In genomic region chr5:4193247-4193628, GRCm38 (mm10) we compare ENCODE assay signal across 7 mouse cellular contexts. TPM values are rescaled to one million over a fixed set of nuclear protein-coding genes. Genes with fewer than 3 reads are reported as not detected.
A peak's percentile ranks its signal among the peaks of the same experiment; 100 is the strongest.
DNase-seq lines count a peak whose midpoint lies in the region; ATAC-seq and TF ChIP-seq lines count a peak whose summit lies in the region.

No protein-coding gene starts in this region.

- H3K4me2 ChIP-seq in lung, postnatal 0 days (replicated peaks; ENCODE audit: low read depth, low read length) = peak overlapping the region; percentile 73
- H3K4me2 ChIP-seq in forebrain, embryonic 13.5 days = peak overlapping the region; percentile 72
- H3K4me2 ChIP-seq in liver, embryonic 11.5 days = peak overlapping the region; percentile 60
- peak overlapping the region; percentile 70 for H3K4me2 ChIP-seq in stomach, postnatal 0 days (replicated peaks; ENCODE audit: low read depth)

- H3K9ac ChIP-seq in lung, postnatal 0 days (replicated peaks; ENCODE audit: low read depth) = no peak overlapping the region
- no peak overlapping the region for H3K9ac ChIP-seq in forebrain, embryonic 13.5 days
- H3K9ac ChIP-seq in liver, embryonic 11.5 days (ENCODE audit: low read depth, low read length) = no peak overlapping the region
- no peak overlapping the region for H3K9ac ChIP-seq in stomach, postnatal 0 days (ENCODE audit: low read length)

- H3K9me3 ChIP-seq in lung, postnatal 0 days (ENCODE audit: low read length) = no peaks in the 10 kb centered on the region
- H3K9me3 ChIP-seq in forebrain, embryonic 13.5 days (replicated peaks) = 0 out of 2 replicates have a peak, but pooled peaks cover 4% of the 10 kb centered on the region
- no peaks in the 10 kb centered on the region for H3K9me3 ChIP-seq in liver, embryonic 11.5 days (ENCODE audit: control insufficient read depth, low read length)
- H3K9me3 ChIP-seq in stomach, postnatal 0 days (ENCODE audit: control insufficient read depth, low read length) = no peaks in the 10 kb centered on the region

- WGBS in lung, postnatal 0 days = 72% methylated on average over 5 of the region's 5 CpGs
- WGBS in forebrain, embryonic 13.5 days = 81% methylated on average over 5 of the region's 5 CpGs
- WGBS in liver, embryonic 11.5 days = 64% methylated on average over 5 of the region's 5 CpGs
- WGBS in stomach, postnatal 0 days = 64% methylated on average over 5 of the region's 5 CpGs

- peak overlapping the region; percentile 42 for H3K4me3 ChIP-seq in lung, postnatal 0 days (ENCODE audit: low read depth, low read length)
- H3K4me3 ChIP-seq in forebrain, embryonic 13.5 days = peak overlapping the region; percentile 46
- peak overlapping the region; percentile 55 for H3K4me3 ChIP-seq in liver, embryonic 11.5 days (ENCODE audit: low read depth, low read length)
- H3K4me3 ChIP-seq in stomach, postnatal 0 days (ENCODE audit: low read depth, low read length) = peak overlapping the region; percentile 41

- H3K27me3 ChIP-seq in lung, postnatal 0 days (replicated peaks; ENCODE audit: insufficient read depth, low read length) = no peaks in the 10 kb centered on the region
- no peaks in the 10 kb centered on the region for H3K27me3 ChIP-seq in forebrain, embryonic 13.5 days
- no peaks in the 10 kb centered on the region for H3K27me3 ChIP-seq in liver, embryonic 11.5 days (replicated peaks; ENCODE audit: control insufficient read depth, insufficient read depth, low read length)
- no peaks in the 10 kb centered on the region for H3K27me3 ChIP-seq in stomach, postnatal 0 days (ENCODE audit: control insufficient read depth, insufficient read depth, low read length)

- TF ChIP-seq CTCF in lung, postnatal 0 days (IDR thresholded peaks at IDR 0.05) = no peak
- TF ChIP-seq CTCF in stomach, postnatal 0 days (IDR thresholded peaks at IDR 0.05; ENCODE audit: low read depth) = no peak

- no peaks in the 10 kb centered on the region for H3K4me1 ChIP-seq in lung, postnatal 0 days (ENCODE audit: insufficient read depth, low read depth, low read length)
- H3K4me1 ChIP-seq in forebrain, embryonic 13.5 days = peaks cover 6% of the 10 kb centered on the region; the same call in 1 of the 2 replicates
- peaks cover 3% of the 10 kb centered on the region for H3K4me1 ChIP-seq in liver, embryonic 11.5 days (replicated peaks; ENCODE audit: control insufficient read depth, insufficient read depth, low read length)
- no peaks in the 10 kb centered on the region for H3K4me1 ChIP-seq in stomach, postnatal 0 days (replicated peaks; ENCODE audit: control insufficient read depth, insufficient read depth)

- H3K36me3 ChIP-seq in lung, postnatal 0 days (ENCODE audit: insufficient read depth, low read length) = no peaks in the 10 kb centered on the region
- no peaks in the 10 kb centered on the region for H3K36me3 ChIP-seq in forebrain, embryonic 13.5 days (ENCODE audit: poor library complexity, severe bottlenecking)
- no peaks in the 10 kb centered on the region for H3K36me3 ChIP-seq in liver, embryonic 11.5 days (ENCODE audit: control insufficient read depth, insufficient read depth, low read length)
- no peaks in the 10 kb centered on the region for H3K36me3 ChIP-seq in stomach, postnatal 0 days (ENCODE audit: control insufficient read depth, insufficient read depth, low read length)

- no peak for TF ChIP-seq EP300 in lung, postnatal 0 days (IDR thresholded peaks at IDR 0.05)
- no peak for TF ChIP-seq EP300 in stomach, postnatal 0 days (optimal IDR thresholded peaks at IDR 0.05)

- no peak overlapping the region for H3K27ac ChIP-seq in lung, postnatal 0 days (ENCODE audit: low read length)
- H3K27ac ChIP-seq in forebrain, embryonic 13.5 days = no peak overlapping the region
- no peak overlapping the region for H3K27ac ChIP-seq in liver, embryonic 11.5 days (ENCODE audit: low read depth, low read length)
- H3K27ac ChIP-seq in stomach, postnatal 0 days (replicated peaks) = no peak overlapping the region

- no peak for ATAC-seq in lung, postnatal 0 days
- no peak for ATAC-seq in forebrain, embryonic 13.5 days
- ATAC-seq in liver, embryonic 11.5 days (replicated peaks; ENCODE audit: low FRiP score) = no peak
- no peak for ATAC-seq in stomach, postnatal 0 days (ENCODE audit: low FRiP score, low TSS enrichment)
- no peak for ATAC-seq in erythroid progenitor cell, adult 5-6 weeks (replicated peaks; ENCODE audit: low FRiP score, poor library complexity, severe bottlenecking)

- DNase-seq in lung, postnatal 0 days (ENCODE audit: low spot score) = no peak
- no peak for DNase-seq in lung, postnatal 36 days
- DNase-seq in liver, embryonic 11.5 days (ENCODE audit: low spot score) = no peak
- DNase-seq in stomach, postnatal 0 days (ENCODE audit: low spot score) = no peak
- no peak for DNase-seq in cerebellum, adult 9-11 months

RNA-seq across cellular contexts. Expression of gene Mterf1b, which starts 1.1 kb away (rescaled TPM):
- polyA plus RNA-seq in lung, postnatal 0 days (2015; fragmentation: Nextera tagmentation; extraction: Ambion mirVana) = 1.9 and 2.5 TPM in 2 replicates
- 3.6 and 5.3 TPM in 2 replicates for polyA plus RNA-seq in forebrain, embryonic 13.5 days (2015; fragmentation: Nextera tagmentation; extraction: Ambion mirVana)
- polyA plus RNA-seq in liver, embryonic 11.5 days (2014; fragmentation: Nextera tagmentation; extraction: Ambion mirVana) = 5.2 and 5.4 TPM in 2 replicates
- 1.5 and 1.9 TPM in 2 replicates for polyA plus RNA-seq in stomach, postnatal 0 days (2015; fragmentation: Nextera tagmentation; extraction: Ambion mirVana)
- total RNA-seq in erythroid progenitor cell, adult 5-6 weeks (2015; ENCODE audit: low replicate concordance) = 1.1 and 5.4 TPM in 2 replicates
- total RNA-seq in erythroid progenitor cell, adult 5-6 weeks (2017; ENCODE audit: low replicate concordance) = 1.8 and 3.5 TPM in 2 replicates
